Mouse (Mus musculus) hindbrain, embryonic 16.5 days (tissue): ENCODE measurements around the gene Gfpt2. TPM values are rescaled to one million over a fixed set of nuclear protein-coding genes. Genes with fewer than 3 reads are reported as not detected.

ENCODE experiments used
- ATAC-seq: fragments of 200-750 bp; cut with Nextera tagmentation; 2 replicates; pipeline ENCODE4 v1.8.0; 2017; ENCODE audit warnings: moderate TSS enrichment, moderate library complexity
- H3K27ac ChIP-seq: fragments of 300-500 bp; sonication (generic); 2 replicates; pipeline ENCODE4 v1.5.1; 2014; ENCODE audit warnings: low read depth, mild to moderate bottlenecking, control low read depth, low read length, moderate library complexity
- H3K27me3 ChIP-seq: fragments of 300-500 bp; sonication (generic); replicated peaks from 2 replicates; pipeline ENCODE4 v1.6.1; 2014; ENCODE audit warnings: low read length; ENCODE audit not compliant: control insufficient read depth, insufficient read depth
- H3K36me3 ChIP-seq: fragments of 300-500 bp; sonication (generic); 2 replicates; pipeline ENCODE4 v1.6.1; 2014; ENCODE audit warnings: mild to moderate bottlenecking, low read length, moderate library complexity, mixed read lengths; ENCODE audit not compliant: control insufficient read depth, insufficient read depth
- H3K4me1 ChIP-seq: fragments of 300-500 bp; sonication (generic); 2 replicates; pipeline ENCODE4 v1.6.1; 2014; ENCODE audit warnings: low read depth, low read length; ENCODE audit not compliant: control insufficient read depth, insufficient read depth
- H3K4me2 ChIP-seq: fragments of 300-500 bp; sonication (generic); 2 replicates; pipeline ENCODE4 v1.6.1; 2014; ENCODE audit warnings: mild to moderate bottlenecking, low read length, control low read depth, moderate library complexity
- H3K4me3 ChIP-seq: fragments of 300-500 bp; sonication (generic); 2 replicates; pipeline ENCODE4 v1.5.1; 2014; ENCODE audit warnings: mild to moderate bottlenecking, low read length, control low read depth, moderate library complexity
- H3K9ac ChIP-seq: fragments of 300-500 bp; sonication (generic); 2 replicates; pipeline ENCODE4 v1.6.1; 2014; ENCODE audit warnings: low read depth, mild to moderate bottlenecking, control low read depth, low read length, moderate library complexity
- H3K9me3 ChIP-seq: fragments of 300-500 bp; sonication (generic); 2 replicates; pipeline ENCODE4 v1.6.1; 2014; ENCODE audit warnings: mild to moderate bottlenecking, low read length, moderate library complexity; ENCODE audit not compliant: control insufficient read depth
- whole genome bisulfite sequencing: fragments of 180-500 bp; shearing (Covaris S2); extraction: QIAGEN DNeasy Blood & Tissue Kit; methylation state at CpG from one replicate; pipeline ENCODE4 v1.1.7; 2014; 5-methylcytosine and 5-hydroxymethylcytosine counted together
- polyA plus RNA-seq: library from polyadenylated mRNA; unstranded; fragments of >200 nt; fragmentation: Nextera tagmentation; extraction: Ambion mirVana; gene quantifications from 2 replicates; pipeline ENCODE4 v1.2.1, GENCODE M21; 2015

Gene Gfpt2
- polyA plus RNA-seq, 1 experiment from 2014 or later = 6.3 TPM

DNA sequence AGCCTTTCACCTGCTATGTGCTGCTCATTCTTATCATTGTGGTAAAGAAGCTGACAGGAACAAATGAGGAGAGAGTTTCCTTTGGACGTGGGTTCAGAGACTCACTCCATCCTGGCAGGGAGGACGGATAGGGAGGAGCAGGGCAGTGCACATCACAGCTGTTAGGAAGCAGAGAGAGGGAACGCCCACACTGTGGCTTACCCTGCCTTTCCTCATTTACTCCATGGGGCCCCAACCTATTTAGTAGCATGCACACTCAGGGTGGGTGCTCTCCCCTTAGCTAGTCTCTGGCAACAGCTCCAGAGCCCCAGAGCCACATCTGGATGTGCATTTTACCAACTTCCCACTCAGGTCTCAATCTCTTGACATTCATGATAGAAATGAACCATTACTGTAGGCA is 48.7 kb downstream of the Gfpt2 start:
- H3K9ac ChIP-seq = no peak overlapping the region
- no peak overlapping the region for H3K4me3 ChIP-seq
- H3K4me2 ChIP-seq = no peak overlapping the region
- WGBS = 69% methylated on average over 3 of the region's 3 CpGs
- H3K27me3 ChIP-seq = no peaks in the 10 kb centered on the region
- H3K4me1 ChIP-seq = peaks cover 11% of the 10 kb centered on the region
- no peak for ATAC-seq
- no peaks in the 10 kb centered on the region for H3K36me3 ChIP-seq
- H3K27ac ChIP-seq = no peak overlapping the region
- no peaks in the 10 kb centered on the region for H3K9me3 ChIP-seq

GRCm38 (mm10) chr11:49844311-49844710 is 50.3 kb downstream of the Gfpt2 start:
- H3K4me2 ChIP-seq = no peak overlapping the region
- no peaks in the 10 kb centered on the region for H3K27me3 ChIP-seq
- H3K4me1 ChIP-seq = peaks cover 23% of the 10 kb centered on the region
- H3K4me3 ChIP-seq = no peak overlapping the region
- H3K27ac ChIP-seq = no peak overlapping the region
- no peaks in the 10 kb centered on the region for H3K36me3 ChIP-seq
- WGBS = 91% methylated on average over 10 of the region's 10 CpGs
- no peaks in the 10 kb centered on the region for H3K9me3 ChIP-seq
- no peak for ATAC-seq
- no peak overlapping the region for H3K9ac ChIP-seq

DNA sequence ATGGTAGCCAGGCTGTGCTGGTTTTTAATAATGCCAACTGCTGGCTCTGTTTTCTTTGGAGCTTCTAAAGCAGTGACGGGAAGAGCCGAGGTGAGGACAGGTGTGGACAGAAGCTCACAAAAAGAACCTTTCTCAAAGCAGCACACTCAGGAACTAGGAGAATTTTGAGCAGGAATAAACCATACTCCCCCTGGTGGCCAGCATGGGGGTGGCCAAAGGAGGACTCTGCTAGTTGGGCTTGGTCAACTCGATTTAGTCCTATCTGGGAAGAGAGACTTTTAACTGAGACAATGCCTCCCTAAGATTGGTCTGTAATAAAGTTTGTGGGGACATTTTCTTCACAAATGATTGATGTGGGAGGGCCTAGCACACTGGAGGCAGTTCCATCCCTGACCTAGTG is 51.0 kb downstream of the Gfpt2 start:
- Histone ChIP-seq H3K9me3 (no peaks in the 10 kb centered on the region), H3K4me3 (no peak overlapping the region), H3K9ac (no peak overlapping the region), H3K4me2 (no peak overlapping the region), H3K27me3 (no peaks in the 10 kb centered on the region), H3K36me3 (no peaks in the 10 kb centered on the region), H3K27ac (no peak overlapping the region), H3K4me1 (peaks cover 23% of the 10 kb centered on the region)
- 60% methylated on average over 3 of the region's 3 CpGs for WGBS
- no peak for ATAC-seq

DNA sequence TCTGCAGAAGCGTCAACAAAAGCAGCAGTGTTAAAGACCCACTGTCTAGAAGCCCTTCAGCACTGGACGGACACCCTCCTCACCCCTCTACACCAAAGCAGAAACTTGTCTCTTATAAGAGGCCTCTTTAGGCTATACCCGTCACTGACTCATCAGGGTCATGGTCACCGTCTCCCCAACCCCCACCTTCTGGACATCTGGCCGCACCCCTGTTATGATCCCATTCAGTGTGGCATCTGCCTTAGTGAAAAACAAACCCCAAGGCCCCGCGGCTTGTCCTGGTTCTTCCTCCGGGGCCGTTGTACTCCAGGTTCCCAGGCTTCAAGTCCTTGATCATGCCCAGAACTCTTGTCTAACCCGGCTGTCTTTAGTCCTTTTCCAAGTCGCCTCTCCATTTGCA is 52.0 kb downstream of the Gfpt2 start:
- WGBS = 36% methylated on average over 11 of the region's 11 CpGs
- no peaks in the 10 kb centered on the region for H3K9me3 ChIP-seq
- H3K27me3 ChIP-seq = no peaks in the 10 kb centered on the region
- ATAC-seq = no peak
- H3K4me1 ChIP-seq = peaks cover 23% of the 10 kb centered on the region
- H3K4me2 ChIP-seq = peak overlapping the region; percentile 71
- peaks cover 2% of the 10 kb centered on the region; the same call in 1 of the 2 replicates for H3K36me3 ChIP-seq
- H3K4me3 ChIP-seq = peak overlapping the region; percentile 85
- peak overlapping the region; percentile 74 for H3K9ac ChIP-seq
- H3K27ac ChIP-seq = peak overlapping the region; percentile 79

DNA sequence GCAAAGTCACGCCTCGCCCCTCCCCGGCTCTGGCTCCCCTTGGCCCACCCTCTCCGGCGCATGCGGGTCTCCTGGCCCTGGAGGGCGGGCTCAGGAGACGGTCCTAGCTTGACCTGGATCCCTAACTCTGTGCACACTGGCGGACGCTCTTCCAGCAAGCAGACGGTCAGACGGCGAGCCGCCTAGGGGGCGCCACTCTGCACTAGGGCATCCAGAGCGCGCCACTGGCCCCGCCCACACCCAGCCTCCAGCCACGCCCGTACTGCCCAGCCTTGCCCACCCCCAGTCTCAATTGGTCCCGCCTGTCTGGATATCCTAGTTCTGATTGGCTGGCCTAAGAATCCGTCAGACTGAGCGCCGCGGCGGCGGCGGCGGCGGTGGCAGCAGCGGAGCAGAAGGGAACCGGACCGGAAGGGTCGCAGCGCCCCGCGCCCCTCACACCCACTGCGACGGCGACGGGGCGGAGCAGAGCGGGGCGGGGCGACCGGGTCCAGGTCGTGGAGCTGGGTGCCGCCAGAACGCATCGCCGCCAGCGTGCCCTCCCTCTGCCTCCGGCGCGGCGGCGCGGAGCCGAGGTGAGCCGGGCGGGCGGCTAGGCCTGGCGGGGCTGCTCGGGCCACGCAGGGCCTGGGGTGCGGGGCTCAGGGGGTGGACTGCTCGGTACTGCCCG is 52.6 kb downstream of the Gfpt2 start, which contains the start of gene Mapk9:
Gene Mapk9, plus strand, starts transcription at position 351 of the 670 bp plus-strand sequence.
- peak within 1 kb of the TSS; percentile 85 for H3K4me3 ChIP-seq
- H3K27ac ChIP-seq = peak within 1 kb of the TSS; percentile 87
- under 1% methylated on average over 56 of the region's 68 CpGs for WGBS
- peaks cover 2% of the 10 kb centered on the region; the same call in 1 of the 2 replicates for H3K36me3 ChIP-seq
- no peaks in the 10 kb centered on the region for H3K27me3 ChIP-seq
- H3K4me2 ChIP-seq = peak within 1 kb of the TSS; percentile 73
- H3K9me3 ChIP-seq = no peaks in the 10 kb centered on the region
- H3K9ac ChIP-seq = peak within 1 kb of the TSS; percentile 94
- ATAC-seq = peak; percentile 99
- peaks cover 23% of the 10 kb centered on the region for H3K4me1 ChIP-seq

GRCm38 (mm10) chr11:49847071-49847810 is 53.3 kb downstream of the Gfpt2 start:
- Histone ChIP-seq H3K9ac (peak overlapping the region; percentile 94), H3K4me3 (peak overlapping the region; percentile 85), H3K27ac (peak overlapping the region; percentile 87), H3K4me2 (peak overlapping the region; percentile 73), H3K36me3 (peaks cover 2% of the 10 kb centered on the region; the same call in 1 of the 2 replicates), H3K4me1 (peaks cover 23% of the 10 kb centered on the region), H3K27me3 (no peaks in the 10 kb centered on the region), H3K9me3 (no peaks in the 10 kb centered on the region)
- 8% methylated on average over 29 of the region's 29 CpGs for WGBS
- ATAC-seq = peak; percentile 1; the same call in 1 of the 2 replicates

GRCm38 (mm10) chr11:49847811-49848078 is 53.8 kb downstream of the Gfpt2 start:
- ATAC-seq = no peak
- WGBS = 70% methylated on average over 2 of the region's 2 CpGs
- H3K27ac ChIP-seq = peak overlapping the region; percentile 87

DNA sequence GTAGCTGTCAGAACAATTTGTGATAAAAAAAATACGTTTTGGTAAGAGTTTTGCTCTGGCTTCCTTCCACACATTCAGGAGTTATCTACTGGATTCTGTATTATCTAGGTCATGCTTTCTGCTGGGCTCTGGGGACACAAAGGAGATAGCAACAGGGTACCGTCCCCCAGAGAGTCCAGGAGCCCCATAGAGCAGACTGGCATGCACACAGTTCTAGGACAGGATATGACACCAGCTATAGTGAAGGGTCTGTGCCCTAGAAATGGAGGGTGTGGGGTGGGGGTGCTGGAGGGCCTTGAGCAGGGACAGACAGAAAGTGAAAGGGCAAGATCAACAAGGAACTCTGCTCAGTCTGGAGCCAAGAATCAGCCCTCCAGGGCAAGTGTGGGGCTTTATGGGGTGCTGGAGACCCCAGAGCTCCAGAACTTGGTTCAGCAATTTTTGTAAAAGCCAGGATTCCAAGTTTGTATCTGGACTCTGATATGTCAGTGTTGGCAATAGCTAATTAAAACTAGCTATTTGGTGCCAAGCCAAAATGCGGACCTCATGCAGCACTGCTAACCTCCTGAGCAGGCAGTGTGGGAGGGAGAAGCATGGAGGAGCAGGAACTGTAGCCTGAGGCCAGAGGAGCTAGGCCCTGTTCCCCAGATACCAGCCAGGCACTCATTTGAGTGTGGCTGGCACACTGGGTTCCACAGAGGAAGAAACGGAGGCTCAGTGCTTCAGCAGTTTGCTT is 54.3 kb downstream of the Gfpt2 start:
- Histone ChIP-seq H3K9ac (peak overlapping the region; percentile 52), H3K4me1 (peaks cover 23% of the 10 kb centered on the region), H3K27ac (peak overlapping the region; percentile 51; the same call in 1 of the 2 replicates), H3K4me3 (peak overlapping the region; percentile 85), H3K27me3 (no peaks in the 10 kb centered on the region), H3K36me3 (peaks cover 2% of the 10 kb centered on the region; the same call in 1 of the 2 replicates), H3K4me2 (peak overlapping the region; percentile 73), H3K9me3 (no peaks in the 10 kb centered on the region)
- no peak for ATAC-seq
- WGBS = 51% methylated on average over 4 of the region's 4 CpGs

More at GRCm38 (mm10) chr11:49847811-49848078, 53.8 kb downstream of the Gfpt2 start:
- peak overlapping the region; percentile 73 for H3K4me2 ChIP-seq
- H3K4me3 ChIP-seq = peak overlapping the region; percentile 85
- peaks cover 2% of the 10 kb centered on the region; the same call in 1 of the 2 replicates for H3K36me3 ChIP-seq
- H3K4me1 ChIP-seq = peaks cover 23% of the 10 kb centered on the region
- no peaks in the 10 kb centered on the region for H3K9me3 ChIP-seq
- H3K27me3 ChIP-seq = no peaks in the 10 kb centered on the region
- H3K9ac ChIP-seq = peak overlapping the region; percentile 94

DNA sequence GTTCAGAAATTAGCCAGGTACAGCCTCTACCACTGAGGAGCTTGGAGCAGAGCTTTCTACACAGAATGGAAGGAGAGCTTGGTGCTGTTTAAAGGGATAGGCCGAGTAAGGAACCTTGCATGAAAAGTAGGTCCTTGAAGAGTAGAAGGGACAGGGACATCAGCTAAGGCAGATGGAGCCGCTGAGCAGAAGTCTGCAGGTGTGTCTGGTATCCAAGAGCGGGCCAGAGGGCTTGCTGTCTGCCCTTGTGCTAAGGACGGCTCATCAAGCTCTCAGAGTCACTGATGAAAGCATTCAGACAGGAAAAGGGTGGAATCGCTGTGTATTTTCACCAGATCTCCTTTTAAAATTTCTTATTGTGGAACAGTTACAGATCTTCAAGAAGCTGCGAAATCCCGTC is 56.4 kb downstream of the Gfpt2 start:
- no peak overlapping the region for H3K4me3 ChIP-seq
- no peak overlapping the region for H3K4me2 ChIP-seq
- no peak overlapping the region for H3K27ac ChIP-seq
- H3K4me1 ChIP-seq = peaks cover 23% of the 10 kb centered on the region
- no peak overlapping the region for H3K9ac ChIP-seq
- 83% methylated on average over 7 of the region's 7 CpGs for WGBS
- H3K27me3 ChIP-seq = no peaks in the 10 kb centered on the region
- H3K36me3 ChIP-seq = peaks cover 8% of the 10 kb centered on the region
- ATAC-seq = no peak
- no peaks in the 10 kb centered on the region for H3K9me3 ChIP-seq
